Mouse (Mus musculus) olfactory bulb, adult 2 months (tissue): ENCODE data around the gene 1700037C18Rik. TPM values are rescaled to one million over a fixed set of nuclear protein-coding genes. Genes with fewer than 3 reads are reported as not detected.

ENCODE experiments used
- H3K27ac ChIP-seq: fragments of 200-500 bp; 2 replicates; pipeline ENCODE4 v1.5.1; 2012; ENCODE audit warnings: low read depth, low read length; ENCODE audit not compliant: insufficient read depth
- H3K4me1 ChIP-seq: fragments of 200-500 bp; 2 replicates; pipeline ENCODE4 v1.6.1; 2012; ENCODE audit warnings: low read length; ENCODE audit not compliant: control insufficient read depth, insufficient read depth
- H3K4me3 ChIP-seq: fragments of 200-500 bp; 2 replicates; pipeline ENCODE4 v1.5.1; 2012; ENCODE audit warnings: mild to moderate bottlenecking, low read depth, low read length, moderate library complexity; ENCODE audit not compliant: insufficient read depth
- CTCF ChIP-seq: fragments of 200-500 bp; IDR thresholded peaks from 2 replicates; pipeline ENCODE4 v1.5.1; 2012; ENCODE audit warnings: low read depth, mild to moderate bottlenecking, low read length, moderate library complexity; ENCODE audit not compliant: insufficient read depth
- POLR2A ChIP-seq: fragments of 200-500 bp; IDR thresholded peaks from 2 replicates; pipeline ENCODE4 v1.6.1; 2012; ENCODE audit warnings: mild to moderate bottlenecking, low read depth, low read length, moderate library complexity; ENCODE audit not compliant: insufficient read depth
- WGBS: fragments of 180-500 bp; shearing (Covaris S2); methylation state at CpG from one replicate; pipeline ENCODE4 v1.1.7; 2018; 5-methylcytosine and 5-hydroxymethylcytosine counted together
- polyA plus RNA-seq: library from polyadenylated mRNA; stranded (reverse); fragments of >200 nt; gene quantifications from 2 replicates; pipeline ENCODE4 v1.2.4, GENCODE M21; 2012; ENCODE audit warnings: low replicate concordance; ENCODE audit not compliant: missing spikeins, insufficient read depth, insufficient read length

Gene 1700037C18Rik
- not detected in 2 replicates for polyA plus RNA-seq

- WGBS, result under 1% methylated on average over 33 of the region's 33 CpGs
- Histone ChIP-seq H3K4me3 (peak within 1 kb of the TSS; percentile 91), H3K4me1 (peaks cover 2% of the 10 kb centered on the region; the same call in 1 of the 2 replicates), H3K27ac (peak within 1 kb of the TSS; percentile 74)
- TF ChIP-seq POLR2A, result peak; percentile 68
- 0 out of 2 replicates have a peak, but pooled peaks have one; percentile 37 for TF ChIP-seq CTCF
Observed at GRCm38 (mm10) chr16:3908537-3909111, at the start of gene 1700037C18Rik, which contains the start of gene Cluap1. TSS of gene 1700037C18Rik (minus strand) at chr16:3908689. TSS of gene Cluap1 (plus strand) at chr16:3908801.

GRCm38 (mm10) chr16:3956369-3956768 lies 47.9 kb upstream of the 1700037C18Rik start:
- Histone ChIP-seq H3K4me3 (no peak overlapping the region), H3K27ac (no peak overlapping the region), H3K4me1 (no peaks in the 10 kb centered on the region)
- TF ChIP-seq CTCF, result no peak
- TF ChIP-seq POLR2A, result no peak
- WGBS, result 82% methylated on average over 6 of the region's 6 CpGs

GRCm38 (mm10) chr16:3951141-3951540 lies 42.7 kb upstream of the 1700037C18Rik start:
- WGBS, result 100% methylated on average over 1 of the region's 1 CpGs
- no peak for TF ChIP-seq POLR2A
- TF ChIP-seq CTCF, result no peak

GRCm38 (mm10) chr16:3934701-3935100 lies 26.2 kb upstream of the 1700037C18Rik start:
- no peaks in the 10 kb centered on the region for H3K4me1 ChIP-seq
- no peak overlapping the region for H3K27ac ChIP-seq
- no peak for TF ChIP-seq CTCF
- TF ChIP-seq POLR2A, result no peak
- WGBS, result 92% methylated on average over 4 of the region's 4 CpGs
- no peak overlapping the region for H3K4me3 ChIP-seq

More at GRCm38 (mm10) chr16:3951141-3951540, 42.7 kb upstream of the 1700037C18Rik start:
- Histone ChIP-seq H3K4me3 (no peak overlapping the region), H3K4me1 (peaks cover 2% of the 10 kb centered on the region; the same call in 1 of the 2 replicates), H3K27ac (no peak overlapping the region)

GRCm38 (mm10) chr16:3934091-3934490 lies 25.6 kb upstream of the 1700037C18Rik start:
- Histone ChIP-seq H3K4me1 (no peaks in the 10 kb centered on the region), H3K4me3 (no peak overlapping the region), H3K27ac (no peak overlapping the region)
- TF ChIP-seq POLR2A (no peak), CTCF (no peak)
- 98% methylated on average over 1 of the region's 1 CpGs for WGBS

- no peak for TF ChIP-seq CTCF
- TF ChIP-seq POLR2A, result no peak
- Histone ChIP-seq H3K27ac (no peak overlapping the region), H3K4me1 (no peaks in the 10 kb centered on the region), H3K4me3 (no peak overlapping the region)
- WGBS, result 95% methylated on average over 6 of the region's 6 CpGs
Observed at GRCm38 (mm10) chr16:3933536-3933935, 25.0 kb upstream of the 1700037C18Rik start.

GRCm38 (mm10) chr16:3929151-3929550 lies 20.7 kb upstream of the 1700037C18Rik start:
- Histone ChIP-seq H3K27ac (no peak overlapping the region), H3K4me3 (no peak overlapping the region), H3K4me1 (no peaks in the 10 kb centered on the region)
- TF ChIP-seq CTCF (no peak), POLR2A (no peak)
- WGBS, result 74% methylated on average over 7 of the region's 7 CpGs

- WGBS, result 80% methylated on average over 1 of the region's 1 CpGs
- Histone ChIP-seq H3K27ac (no peak overlapping the region), H3K4me1 (no peaks in the 10 kb centered on the region), H3K4me3 (no peak overlapping the region)
- TF ChIP-seq POLR2A (no peak), CTCF (no peak)
Observed at GRCm38 (mm10) chr16:3928582-3928981, 20.1 kb upstream of the 1700037C18Rik start.

GRCm38 (mm10) chr16:3923966-3924365 lies 15.5 kb upstream of the 1700037C18Rik start:
- no peak for TF ChIP-seq CTCF
- TF ChIP-seq POLR2A, result no peak
- WGBS, result 82% methylated on average over 4 of the region's 4 CpGs
- no peak overlapping the region for H3K4me3 ChIP-seq
- no peak overlapping the region for H3K27ac ChIP-seq
- no peaks in the 10 kb centered on the region for H3K4me1 ChIP-seq

GRCm38 (mm10) chr16:3923515-3923914 lies 15.0 kb upstream of the 1700037C18Rik start:
- Histone ChIP-seq H3K4me1 (no peaks in the 10 kb centered on the region), H3K4me3 (no peak overlapping the region), H3K27ac (no peak overlapping the region)
- 89% methylated on average over 3 of the region's 3 CpGs for WGBS
- no peak for TF ChIP-seq POLR2A
- no peak for TF ChIP-seq CTCF
